Mouse (Mus musculus): Measurements from ENCODE around the gene Mast4. TPM values are rescaled to one million over a fixed set of nuclear protein-coding genes. Genes with fewer than 3 reads are reported as not detected.

Mast4 gene
- polyA plus RNA-seq, 1 experiment = 25.6 TPM

DNA sequence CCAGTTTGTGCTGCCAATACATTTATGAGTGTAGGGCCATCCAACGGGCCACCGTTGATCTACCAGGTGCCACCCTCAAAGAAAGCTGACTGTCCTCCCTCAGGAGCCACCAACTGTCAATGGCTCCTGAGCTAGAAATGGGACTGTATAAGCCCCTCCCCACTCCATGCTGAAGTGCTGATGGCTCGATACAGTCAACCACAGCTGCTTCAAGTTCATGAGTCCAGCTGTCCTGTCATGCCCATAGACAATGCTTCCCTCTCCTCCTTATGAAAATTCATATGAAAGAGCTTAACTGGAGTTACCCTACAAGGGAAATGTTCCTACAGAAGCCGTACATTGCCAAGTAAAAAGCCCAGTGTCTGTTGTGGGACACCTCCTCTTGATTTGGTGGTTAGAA is 93.2 kb downstream of the Mast4 start:
- no peak for DNase-seq (ENCODE audit: low spot score)

DNA sequence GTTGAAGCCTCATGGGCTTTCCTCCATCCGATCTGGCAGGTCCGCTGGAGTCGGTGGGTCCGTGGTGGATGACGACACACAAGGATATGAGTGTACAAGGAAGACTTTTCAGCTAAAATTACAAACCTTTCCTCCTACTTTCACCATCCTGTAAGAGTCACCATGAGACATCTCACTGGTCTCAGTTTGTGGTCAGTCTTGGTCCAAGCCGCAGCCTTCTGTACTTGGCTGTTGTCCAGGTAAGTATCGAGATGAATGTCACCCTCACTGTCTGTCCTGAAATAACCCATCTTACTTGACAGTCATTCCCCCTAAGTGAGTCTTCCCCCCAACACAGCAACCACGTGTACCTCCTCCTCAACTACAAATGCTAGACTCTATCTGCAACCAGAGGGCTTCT is 94.6 kb downstream of the Mast4 start:
- no peak for DNase-seq (ENCODE audit: low spot score)

DNA sequence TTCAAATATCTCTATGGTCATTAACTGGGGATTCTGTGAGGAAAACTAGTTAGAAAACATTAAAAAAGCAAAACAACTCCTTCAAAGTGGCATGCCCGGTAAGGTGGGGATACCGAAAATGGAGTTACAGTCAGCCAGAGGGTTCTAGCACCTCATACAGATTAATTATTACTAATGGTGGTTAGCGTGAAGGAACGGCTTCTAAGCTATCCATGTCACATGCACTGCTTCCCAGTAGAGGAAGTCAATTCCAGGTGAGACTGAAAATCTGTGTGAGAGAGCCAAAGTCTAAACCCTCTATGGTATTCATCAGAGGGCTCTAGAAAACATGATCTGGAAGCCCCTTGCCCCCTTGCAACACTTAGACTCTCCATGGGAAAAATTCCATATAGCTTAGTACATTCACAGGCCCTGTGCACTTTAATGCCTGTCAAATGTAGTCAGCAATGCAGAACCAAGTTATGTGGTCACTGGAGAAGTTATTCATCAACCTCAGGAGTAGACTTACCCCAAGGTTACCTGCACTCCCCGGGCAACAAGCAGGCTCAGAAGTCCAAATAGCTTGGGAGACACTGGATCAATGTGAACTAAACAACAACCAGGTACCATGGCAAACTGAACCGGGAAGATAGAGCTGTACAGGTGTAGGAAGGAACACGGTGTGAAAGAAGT is 96.1 kb downstream of the Mast4 start:
- no peak for DNase-seq (ENCODE audit: low spot score)

DNA sequence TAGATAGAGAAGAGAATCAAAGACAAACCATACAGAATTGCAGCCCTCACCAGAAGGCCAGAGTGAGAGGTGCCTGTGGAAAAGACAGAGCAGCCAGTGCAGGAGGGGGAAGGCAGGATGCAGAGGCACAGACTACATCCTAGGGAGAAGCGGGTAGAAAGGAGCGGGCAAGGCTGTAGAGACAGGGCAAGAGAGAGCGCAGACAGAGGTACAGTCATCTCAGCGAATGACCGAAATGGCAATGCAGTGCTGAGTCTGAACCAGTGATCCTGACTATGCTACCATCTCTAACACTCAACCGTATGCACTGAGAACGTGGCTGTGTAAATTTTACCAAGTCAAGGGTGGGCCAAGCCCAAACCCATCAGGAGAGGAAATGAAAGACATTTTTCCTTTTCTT is 102.1 kb downstream of the Mast4 start:
- no peak for DNase-seq (ENCODE audit: low spot score)

DNA sequence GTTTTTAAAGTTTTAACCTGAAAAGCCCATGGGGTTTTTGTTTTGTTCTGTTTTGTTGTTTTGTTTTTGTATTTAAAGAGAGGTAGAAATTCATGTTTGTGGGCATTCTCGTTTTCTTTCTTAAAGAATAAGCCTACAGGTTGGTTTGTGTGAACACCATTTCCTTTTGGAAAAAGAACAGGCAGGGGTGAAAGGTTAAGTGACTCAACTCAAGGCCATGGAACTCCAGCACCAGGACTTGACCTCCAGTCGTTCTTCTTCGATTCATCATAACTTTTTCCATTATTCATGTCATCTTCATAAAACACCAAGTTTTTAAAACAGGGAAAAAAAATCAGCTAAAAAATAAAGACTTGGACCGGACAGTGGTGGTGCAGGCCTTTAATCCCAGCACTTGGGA is 105.2 kb downstream of the Mast4 start:
- no peak for DNase-seq (ENCODE audit: low spot score)

DNA sequence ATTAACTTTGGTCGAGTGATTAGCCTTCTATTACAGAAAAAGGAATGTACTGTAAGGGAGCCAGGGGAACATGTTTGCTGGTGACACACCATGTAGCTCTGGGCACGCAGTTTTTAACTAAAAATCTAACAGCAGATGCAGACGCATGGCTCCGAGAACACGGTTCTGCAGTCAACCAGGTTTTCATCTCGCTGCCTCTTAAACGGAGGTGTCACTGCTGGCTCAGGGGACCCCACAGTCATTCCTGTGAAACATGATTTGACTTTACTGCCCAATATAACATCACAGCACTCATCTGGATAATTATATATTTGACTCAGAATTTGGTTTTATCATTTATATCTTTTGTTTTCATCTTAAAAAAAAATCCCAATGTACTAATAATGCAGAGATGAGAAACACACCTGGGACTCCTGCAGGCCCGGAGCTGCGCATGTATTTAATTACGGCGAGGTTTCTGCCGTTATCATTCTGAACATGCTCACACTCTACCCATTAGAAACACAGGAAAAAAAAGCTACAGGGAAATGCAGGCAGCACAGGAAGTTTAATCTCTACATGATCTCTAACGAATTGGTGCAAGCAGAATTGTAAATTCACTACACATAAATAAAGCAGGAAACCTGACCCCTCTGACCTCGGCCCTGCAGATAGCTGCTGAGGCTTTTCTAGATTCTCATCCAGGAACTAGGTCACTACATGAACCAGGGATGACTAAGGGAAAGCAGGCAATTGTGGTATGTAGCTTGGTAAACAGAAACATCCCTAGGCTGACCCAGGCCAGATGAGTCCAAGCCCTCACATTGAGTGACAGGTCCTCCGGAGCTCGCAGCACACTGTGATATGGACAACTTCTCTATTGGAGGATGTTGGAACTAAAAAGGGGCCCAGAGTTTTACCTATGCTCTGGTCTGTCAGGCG is 108.1 kb downstream of the Mast4 start:
- DNase-seq (ENCODE audit: low spot score) = no peak

DNA sequence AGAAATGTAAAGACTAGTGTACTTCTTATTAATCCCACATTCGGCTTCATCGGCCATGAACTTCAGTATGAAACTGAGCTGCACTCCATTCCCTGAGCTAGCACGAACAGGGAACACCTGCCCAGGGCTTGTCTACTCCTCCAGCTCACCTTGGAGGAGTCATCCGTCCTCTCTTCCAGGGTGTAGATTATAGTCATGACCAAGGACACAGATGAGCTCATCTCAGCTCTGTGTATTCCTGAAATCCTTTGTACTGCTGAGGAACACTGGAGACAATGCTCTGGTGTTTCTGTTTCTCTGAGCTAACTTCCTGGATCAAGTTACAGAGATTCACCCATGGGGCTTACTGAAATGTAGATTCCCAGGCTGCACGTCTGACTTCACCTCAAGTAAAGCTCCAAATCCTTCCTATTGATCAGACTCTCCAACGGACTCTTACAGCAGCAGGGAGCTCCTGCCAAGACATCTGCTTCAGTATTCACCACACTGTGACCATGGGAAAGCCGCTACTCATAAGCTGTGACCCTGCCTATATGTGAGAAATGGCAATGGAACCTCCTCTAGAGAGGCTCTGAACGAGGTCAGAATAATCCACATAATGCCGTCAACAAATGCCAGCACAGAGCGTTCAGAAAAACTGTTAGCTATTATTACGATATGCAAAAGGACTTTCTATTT is 108.9 kb downstream of the Mast4 start:
- DNase-seq (ENCODE audit: low spot score) = no peak

DNA sequence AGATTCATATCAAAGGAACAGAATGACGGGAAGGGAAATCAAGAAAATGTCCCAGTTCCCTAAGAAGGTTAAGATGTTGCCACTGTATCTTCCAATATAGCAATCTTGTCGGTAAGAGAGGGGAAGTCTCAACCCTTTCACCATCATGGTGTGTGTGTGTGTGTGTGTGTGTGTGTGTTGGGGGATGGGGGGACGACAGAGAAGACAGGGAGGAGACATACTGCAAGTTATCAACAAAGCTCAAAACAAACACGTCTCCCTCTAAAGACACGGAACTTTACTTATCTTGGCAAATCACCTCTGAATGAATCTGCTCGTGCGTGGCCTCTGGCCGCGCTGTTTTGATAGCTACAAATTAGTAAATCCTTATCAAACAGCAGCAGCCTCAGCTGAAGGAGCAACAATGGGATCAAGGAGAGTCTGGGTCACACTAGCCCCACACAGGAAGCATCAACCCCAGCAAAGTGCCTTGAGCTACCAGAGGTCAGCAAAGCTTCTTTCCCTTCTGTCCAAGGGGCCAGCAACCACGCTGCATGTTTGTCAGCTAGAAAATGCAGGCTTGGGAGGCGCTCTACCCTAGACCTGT is 113.7 kb downstream of the Mast4 start:
- DNase-seq (ENCODE audit: low spot score) = no peak

DNA sequence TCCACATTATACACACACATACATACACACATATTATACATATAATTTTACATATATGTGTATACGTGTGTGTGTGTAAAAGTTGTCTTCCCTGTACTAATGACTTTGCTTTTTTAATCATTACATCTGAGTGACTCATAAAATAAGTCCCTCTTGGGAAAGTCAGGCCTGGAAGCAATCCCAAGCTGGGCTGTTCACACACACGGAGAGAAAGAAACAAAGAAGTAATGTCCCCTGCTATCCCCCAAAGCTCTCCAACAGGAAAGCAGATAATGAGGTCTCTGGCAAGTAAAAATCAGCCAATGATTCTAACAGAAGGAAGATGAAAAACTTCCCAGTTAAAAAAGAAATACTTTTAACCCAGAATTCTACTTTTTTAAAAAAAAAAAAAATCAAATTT is 114.3 kb downstream of the Mast4 start:
- DNase-seq (ENCODE audit: low spot score) = no peak

DNA sequence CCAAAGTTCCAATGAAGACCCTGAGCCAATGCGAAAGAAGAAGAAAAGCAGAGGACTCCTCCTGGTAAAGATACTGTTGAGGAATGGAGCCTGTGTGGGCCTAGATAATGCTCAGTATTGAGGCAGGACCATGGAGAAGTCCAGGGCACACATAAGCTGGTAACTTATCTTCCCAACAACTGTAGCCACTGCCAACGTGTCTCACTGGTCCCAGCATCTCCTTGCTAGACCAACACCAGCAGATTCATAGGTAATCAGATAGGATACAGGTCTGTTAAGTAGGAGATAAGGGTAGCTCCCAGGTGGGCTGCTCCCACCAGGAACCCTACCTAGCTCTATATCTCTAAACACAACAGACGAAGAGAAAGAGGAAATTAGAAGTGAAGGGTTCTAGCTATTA is 116.8 kb downstream of the Mast4 start:
- no peak for DNase-seq (ENCODE audit: low spot score)

DNA sequence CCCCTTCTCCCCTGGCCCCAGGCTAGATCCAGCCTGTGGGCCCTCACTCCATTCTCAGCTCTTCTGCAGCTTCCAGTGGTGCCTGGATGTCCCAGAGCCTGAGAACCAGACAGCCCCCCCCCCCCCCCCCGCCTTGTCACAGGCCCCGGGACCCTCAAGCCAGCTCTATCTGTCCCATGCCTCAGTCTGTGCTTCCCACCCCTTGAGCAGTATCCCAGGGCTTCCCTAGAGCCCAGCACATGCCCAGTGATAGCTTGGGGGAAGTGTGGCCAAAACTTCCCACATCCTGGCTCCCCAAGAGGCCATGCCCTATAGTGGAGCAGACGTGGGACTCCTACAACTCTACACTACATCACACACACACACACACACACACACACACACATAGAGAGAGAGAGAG is 119.8 kb downstream of the Mast4 start:
- no peak for DNase-seq (ENCODE audit: low spot score)

DNA sequence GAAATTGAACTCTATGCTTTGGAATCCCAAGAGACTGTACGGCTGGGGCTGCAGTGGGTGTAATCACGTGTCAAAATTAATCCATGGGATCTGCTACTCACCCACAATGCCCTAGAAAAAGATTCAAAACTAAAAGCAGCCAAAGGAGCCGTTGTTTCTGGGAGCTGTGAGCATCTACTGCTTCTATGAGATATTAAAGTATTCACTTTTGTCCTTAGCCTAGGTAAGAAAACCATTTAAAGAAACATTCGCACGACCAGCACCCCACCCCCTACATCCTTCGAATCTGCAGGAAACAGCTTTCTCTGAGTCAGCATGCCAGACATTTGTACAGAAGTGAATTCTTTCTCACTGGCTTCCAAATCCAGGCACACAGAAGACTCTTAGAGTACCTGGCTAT is 122.3 kb downstream of the Mast4 start:
- DNase-seq (ENCODE audit: low spot score) = no peak

DNA sequence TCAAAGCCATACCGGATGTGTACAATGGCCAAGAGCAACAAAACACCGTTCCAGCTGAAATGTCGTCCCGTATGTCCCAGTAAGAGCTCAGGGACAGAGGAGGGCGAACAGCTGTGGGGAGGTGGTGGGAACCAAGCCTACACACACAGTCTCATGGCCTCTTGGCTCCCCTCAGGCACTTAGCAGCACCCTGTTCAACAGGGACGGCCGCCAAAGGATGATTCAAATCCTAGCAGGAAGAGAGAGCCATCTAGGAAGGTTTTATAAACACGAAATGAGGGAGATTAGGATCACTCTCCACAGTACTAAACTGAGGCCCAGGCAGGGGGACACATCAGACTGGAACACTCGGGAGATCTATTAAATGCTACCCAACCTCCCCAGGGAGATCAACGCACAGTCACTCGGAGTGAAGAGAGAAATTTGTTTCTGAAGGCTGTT is 122.8 kb downstream of the Mast4 start:
- no peak for DNase-seq (ENCODE audit: low spot score)

DNA sequence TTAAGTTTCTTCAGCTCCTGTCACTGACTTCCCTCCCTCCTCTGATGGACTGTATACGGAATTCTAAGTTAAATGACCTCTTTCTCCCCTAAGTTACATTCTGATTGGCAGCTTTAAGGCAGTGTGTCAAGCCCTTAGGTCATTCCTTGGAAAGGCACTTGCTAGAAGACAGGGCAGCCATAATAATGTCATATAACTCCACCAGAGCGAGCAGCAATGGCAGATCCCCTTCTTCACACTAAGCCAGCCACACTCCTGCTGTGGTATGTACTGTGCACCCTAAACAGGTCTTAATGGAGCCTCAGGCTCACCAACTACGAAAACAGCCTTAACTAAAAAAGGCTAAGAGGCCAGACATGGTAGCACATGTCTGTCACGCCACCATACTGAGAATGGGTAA is 123.6 kb downstream of the Mast4 start:
- DNase-seq (ENCODE audit: low spot score) = no peak

DNA sequence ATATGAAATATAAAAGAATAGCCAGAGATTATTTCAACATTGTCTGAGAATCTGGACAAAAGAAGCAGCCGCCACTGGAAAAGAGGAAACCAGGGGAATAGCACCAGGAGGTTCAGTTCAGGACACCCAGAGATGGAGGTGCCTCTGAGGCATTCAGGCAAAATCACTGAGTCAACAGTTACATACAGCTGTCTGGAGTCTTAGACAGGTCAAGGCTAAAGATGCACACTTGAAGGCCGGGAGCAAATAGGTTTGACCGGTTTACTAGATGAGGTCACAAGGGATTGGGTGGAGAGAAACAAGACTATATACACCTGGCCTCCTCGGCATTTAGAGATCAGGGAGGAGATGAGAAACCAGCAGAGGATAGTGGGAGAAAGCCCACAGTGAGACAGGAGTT is 127.1 kb downstream of the Mast4 start:
- DNase-seq (ENCODE audit: low spot score) = no peak

DNA sequence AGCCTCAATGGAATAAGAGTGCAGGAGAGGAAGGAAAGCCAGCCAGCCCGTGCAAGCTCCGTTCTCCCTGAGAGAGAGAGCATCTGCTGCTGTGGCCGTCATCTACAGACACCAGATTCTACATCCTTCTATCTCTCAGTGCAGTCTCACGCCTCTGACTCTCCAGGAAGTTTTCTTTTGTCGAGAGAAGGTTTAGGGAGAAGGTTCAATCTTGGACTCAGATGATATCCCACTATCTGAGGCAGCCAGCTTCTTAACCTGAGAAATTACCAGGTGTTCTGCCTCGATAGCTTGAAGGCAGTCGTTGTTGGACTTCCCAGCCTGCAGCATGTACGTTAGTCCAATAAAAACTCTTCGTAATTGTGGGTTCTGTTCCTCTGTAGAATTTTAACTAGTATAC is 127.7 kb downstream of the Mast4 start:
- no peak for DNase-seq (ENCODE audit: low spot score)

DNA sequence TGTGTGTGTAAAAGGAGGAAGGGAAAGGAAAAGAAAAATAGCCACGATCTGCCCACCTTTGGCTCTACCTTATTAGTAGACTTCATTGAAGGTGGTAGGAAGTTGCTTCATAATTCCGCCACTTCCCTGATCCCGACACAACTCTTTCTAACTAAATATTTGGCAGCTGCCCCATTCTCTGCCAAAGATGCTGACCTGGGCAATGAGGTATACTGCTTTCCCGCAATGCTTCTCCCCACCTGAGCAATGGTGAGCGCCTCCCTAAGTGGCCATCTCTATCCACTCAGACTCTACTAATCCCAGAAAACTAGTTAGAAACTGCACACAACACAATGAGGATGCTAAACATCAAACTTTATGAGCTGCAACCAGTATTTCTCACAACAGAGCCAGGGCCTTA is 129.1 kb downstream of the Mast4 start:
- no peak for DNase-seq (ENCODE audit: low spot score)

DNA sequence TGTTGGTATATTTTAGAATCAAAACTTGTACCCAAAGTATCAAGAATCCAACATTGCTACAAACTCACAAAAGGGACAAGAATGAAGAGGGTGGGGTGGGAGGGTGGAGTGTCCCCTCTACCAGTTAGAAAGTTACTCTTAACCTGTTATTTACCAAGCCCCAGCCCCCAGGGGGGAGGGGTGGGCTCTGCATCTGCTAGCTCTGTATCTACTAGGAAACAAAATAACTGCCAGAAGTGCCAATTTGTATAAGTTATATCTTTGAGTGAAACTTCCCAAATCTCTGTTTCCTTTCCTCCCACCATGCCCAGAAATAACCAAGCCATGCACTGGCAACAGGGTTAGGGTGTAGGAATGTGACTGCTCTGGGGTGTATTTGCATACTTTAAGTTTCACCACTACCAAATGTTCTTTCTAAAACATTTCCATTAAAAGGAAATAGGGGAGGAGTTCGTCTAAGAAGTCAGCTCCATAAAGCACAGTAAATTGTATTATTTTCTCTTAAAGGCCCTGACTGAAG is 130.9 kb downstream of the Mast4 start:
- DNase-seq (ENCODE audit: low spot score) = no peak

DNA sequence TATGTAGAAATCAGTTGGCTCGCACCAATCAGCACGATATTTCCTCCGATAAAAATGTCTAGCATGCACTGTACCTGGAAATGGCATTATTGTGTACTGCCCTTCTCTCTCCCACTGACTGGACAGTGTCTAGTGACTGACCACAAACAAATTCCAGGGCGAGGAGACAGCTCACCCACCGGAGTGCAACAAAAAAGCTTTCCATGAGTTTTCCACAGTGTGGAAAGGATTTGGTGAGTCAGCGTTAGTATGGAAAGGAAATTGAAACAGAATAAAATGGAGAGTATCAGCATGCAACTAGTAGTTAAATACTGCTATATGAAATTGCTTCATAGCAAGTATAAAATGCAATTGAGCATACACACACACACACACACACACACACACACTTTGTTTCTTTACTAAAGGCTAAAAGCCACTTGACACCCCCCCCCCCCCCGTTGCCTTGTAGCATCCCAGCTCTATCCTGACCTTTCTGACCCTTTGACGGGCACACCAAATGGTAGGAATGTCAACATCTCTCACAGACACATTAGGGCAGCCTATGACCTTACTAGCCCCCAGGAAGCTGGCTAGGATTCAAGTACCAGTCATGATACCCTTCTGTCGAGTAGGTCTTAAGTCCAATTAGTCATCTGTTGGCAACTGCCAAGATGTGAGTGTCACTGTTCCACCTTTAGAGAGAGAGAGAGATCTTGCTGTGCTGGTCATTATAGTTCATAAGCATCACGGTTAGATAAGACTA is 133.1 kb downstream of the Mast4 start:
- no peak for DNase-seq (ENCODE audit: low spot score)

DNA sequence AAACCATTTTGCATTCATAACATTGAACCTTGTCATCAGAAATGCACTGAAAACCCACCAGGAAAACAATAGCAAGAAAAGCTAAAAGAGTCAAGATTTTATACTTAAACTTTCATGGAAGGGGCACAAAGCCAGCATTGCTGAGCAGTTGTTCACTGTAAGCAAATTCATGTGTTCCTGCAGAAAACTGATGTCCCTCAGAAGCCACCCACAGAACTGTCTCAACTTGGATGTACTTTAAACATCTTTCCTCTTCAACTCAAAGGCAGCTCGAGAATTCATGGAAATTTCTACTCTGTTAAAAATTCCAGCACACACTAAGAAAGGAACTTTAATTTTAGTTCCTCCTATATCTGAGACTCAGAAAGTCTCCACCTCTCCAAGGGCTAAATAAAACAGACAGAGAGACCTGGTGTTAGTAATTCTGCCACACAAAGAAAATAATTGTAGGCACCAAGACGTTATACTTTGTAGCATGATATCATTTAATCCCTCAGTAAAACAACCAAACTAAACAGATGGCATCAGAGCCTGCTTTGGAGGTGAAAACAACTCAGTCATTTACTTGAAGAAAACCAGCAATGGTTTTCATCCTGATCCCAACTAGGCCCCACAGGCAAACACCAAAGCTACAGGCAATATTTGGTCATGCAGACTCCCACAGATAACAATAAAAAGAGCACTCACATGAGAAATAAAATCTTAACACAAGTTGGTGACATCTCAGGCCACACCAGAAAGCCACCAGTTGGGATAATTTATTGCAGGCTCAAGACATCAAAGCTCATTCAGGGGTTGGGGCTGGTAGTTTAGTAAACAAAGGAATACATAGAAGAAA is 134.3 kb downstream of the Mast4 start:
- no peak for DNase-seq (ENCODE audit: low spot score)
